Mouse (Mus musculus) forelimb bud, embryonic 11.5 days (tissue): Measurements from ENCODE around the gene Spock1.

Source experiments
- DNase-seq: peaks from one replicate; pipeline ENCODE4 v3.0.0-alpha.2; 2012; ENCODE audit warnings: low read depth, low spot score

Gene Spock1

DNA sequence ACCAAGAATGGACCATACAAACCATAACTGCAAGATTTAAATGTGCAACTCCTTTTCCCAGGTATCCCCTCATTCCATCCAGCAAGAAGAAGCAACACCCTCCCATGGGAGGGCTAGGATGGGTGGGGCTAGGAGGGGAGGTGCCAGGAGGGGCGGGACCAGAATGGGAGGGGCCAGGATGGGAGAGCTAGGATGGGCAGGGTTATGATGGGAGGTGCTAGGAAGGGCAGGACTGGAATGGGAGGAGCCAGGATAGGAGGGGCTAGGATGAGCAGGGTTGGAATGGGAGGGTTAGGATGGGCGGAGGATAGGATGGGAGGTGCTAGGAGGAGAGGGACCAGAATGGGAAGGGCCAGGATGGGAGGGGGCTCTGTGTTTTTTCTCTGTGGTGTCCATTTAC, 175.9 kb downstream of the Spock1 start:
- DNase-seq: no peak

DNA sequence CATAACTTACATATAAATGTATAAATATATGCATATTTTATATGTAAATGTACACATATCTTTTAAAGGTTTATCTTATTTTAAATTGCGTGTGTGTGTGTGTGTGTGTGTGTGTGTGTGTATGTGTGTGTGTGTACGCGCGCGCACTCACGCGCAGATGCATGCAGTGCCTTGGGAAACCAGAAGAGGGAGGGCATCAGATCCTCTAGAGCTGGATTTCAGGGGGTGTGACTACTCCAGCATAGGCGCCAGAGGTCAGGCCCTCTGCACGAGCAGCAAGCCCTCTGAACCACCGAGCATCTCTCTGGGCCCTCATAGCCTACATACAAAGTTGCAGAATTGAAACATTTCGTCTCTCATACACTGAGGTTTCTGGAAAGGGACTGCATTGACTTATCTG, 180.4 kb downstream of the Spock1 start:
- no peak for DNase-seq

DNA sequence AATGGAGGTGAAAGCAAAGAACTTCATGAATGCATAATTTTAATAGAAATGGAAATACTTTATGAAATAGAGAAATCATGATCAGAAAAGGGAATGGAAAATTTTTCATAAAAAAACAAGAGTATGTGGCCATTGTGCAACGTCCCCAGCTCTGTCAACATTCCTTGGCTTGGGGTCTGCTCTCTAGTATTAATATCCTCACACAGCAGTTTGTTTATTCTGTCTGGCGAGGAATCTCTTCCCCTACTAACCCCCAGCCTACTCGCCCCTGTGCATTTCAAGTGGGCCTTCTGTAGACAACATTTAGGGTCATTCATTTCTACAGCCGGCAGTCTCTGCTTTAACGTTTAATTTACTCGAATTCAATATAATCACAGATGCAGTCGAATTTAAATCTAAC, 181.5 kb downstream of the Spock1 start:
- DNase-seq: no peak

DNA sequence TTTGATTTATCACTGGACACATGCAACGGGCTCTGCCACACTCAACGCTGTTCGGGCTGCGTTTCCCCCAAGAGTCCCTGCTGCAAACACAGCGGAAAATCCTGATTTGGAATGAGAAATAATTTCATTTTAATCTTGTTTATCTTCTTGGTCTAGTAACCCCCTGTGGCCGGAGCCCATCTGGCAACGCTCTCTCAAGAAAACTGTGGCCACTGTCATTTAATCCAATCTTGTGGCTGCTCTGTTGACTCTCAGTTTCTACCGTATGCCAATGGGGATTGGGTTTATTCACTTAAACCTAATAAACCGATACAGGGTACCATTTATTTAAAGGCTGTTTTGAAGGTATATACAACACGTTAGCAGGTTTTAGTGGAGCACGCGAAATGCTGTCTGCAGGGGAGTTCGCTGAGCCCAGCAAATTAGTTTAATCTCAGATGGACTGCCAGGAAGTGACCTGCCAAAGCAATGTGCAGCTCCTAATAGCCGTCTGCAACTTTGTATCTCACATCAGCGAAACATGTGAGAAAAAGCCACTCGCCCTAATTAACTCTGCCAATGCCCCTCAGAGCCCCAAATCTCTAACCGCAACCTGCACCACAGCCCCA, 185.7 kb downstream of the Spock1 start:
- DNase-seq: no peak

DNA sequence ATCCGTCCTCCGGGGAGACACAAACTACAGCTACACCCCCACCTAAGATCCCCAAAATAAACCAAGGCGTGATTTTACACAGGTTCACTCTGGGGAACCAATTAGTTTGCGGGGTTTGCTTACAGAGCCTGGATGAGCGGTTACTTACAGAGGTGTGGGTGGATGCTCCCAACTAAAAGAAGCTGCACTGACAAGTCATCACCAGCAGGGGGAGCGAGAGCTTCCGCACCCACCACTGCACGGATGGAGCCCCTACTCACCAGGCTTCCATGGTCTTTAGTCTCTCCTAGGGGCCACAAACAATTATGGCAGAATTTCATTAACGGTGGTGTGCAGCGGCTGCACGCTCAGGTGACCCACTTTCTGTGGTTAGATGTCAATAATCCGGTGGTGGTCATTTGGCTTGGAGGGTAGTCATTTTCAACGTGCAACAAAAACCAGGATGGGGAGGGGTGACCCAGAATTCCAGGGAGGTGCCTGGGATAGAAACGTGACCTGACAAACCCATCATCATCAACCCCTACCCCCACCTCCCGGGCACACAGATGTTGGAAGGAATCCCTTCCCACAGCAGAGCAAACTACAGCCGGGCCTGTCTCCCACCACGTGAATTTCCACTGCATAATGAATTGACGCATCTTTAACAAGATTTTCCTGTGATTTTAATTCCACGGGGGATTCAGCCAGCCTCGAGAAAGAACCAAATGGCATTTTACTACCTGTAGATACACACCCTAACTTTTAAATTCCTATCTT, 186.4 kb downstream of the Spock1 start:
- DNase-seq: peak; percentile 43

DNA sequence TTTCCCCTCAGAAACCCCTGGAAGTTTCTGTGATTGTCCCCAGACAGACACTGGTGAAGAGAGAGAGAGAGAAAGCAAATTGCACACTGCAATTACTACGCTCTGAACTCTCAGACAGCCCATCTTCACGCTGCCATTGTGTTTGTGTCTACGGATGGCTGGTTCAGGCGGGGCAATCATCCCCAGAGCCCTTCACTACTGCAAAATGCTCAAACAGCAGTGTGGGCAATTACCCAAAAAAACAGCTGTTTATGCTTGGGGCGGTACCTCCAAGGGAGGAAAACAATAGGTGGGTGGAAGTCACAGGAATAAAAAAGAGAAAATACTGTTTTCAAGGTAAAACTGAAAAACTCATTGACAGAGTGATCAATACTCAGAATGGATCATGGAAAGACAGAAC, 190.0 kb downstream of the Spock1 start:
- DNase-seq: no peak

DNA sequence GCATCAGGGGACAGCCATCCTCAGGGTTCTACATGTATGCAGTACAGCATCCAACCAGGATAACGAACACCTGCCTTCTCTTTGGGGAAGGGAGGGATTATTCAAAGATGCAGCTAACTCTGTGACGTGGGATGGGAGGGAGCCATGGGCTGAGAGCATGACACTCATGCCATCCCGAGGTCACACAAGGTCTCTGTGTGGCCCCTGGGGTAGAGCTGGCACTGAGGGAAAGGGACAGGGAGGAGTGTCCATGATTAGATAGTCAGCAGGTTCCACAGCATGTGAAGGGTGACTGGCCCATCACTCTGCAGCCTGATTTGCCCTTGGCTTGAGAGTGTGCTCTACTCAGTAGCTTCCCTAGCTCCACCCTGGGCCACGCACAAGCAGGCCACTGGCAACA, 195.2 kb downstream of the Spock1 start:
- no peak for DNase-seq

DNA sequence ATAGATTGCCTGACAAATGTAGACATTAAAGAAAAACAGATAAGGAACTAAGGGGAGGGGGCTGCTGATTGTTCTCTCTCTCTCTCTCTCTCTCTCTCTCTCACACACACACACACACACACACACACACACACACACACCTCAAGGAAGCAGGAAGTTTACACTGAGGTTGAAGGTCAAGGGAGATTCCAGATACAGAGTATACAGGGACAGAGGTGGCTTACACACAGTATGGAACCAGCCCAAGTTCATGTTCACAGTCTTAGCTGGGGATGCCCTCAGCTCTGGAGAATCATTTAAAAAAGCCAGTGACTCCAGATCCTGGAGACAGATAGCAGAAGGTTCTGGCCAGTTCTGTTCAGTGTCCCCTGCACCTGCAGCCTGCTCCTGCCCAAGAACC, 199.7 kb downstream of the Spock1 start:
- no peak for DNase-seq

DNA sequence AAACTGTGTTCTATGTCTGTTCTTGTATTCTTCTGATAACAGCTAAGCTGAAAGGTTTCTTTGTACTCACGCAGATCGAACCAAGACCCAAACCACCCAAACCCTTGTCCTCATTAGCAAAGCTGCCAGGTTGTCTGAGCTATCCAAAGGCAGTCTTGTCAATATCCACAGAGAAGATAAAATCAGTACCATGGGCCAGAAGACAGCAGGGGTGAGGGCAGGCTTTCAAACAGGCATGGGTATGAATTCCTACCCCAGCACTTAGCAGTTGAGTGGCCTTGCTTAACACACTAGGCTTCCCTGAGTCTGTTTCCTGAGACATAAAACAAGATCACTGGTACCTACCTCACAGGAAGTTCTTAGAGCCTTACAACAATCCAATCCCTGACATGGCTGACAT, 205.2 kb downstream of the Spock1 start:
- DNase-seq: no peak

DNA sequence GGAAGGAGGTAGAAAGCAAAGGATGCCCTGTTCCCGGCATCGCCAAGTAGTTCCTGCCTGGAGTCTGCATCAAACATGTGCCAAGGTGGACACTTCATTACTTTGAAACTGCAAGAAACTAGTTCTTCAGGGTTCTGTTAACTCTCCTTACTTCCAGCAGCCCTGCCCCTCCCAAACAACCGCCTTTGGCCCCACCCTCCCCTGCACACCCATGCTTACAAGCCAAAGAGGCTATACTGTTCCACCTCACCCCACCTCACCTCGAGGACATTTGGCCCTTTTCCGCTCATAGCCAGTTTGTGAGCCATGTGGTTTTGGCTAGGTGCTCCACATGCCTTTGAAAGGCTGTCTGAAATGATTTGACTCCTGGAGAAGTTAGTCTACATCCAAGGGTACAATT, 211.4 kb downstream of the Spock1 start:
- DNase-seq: no peak

DNA sequence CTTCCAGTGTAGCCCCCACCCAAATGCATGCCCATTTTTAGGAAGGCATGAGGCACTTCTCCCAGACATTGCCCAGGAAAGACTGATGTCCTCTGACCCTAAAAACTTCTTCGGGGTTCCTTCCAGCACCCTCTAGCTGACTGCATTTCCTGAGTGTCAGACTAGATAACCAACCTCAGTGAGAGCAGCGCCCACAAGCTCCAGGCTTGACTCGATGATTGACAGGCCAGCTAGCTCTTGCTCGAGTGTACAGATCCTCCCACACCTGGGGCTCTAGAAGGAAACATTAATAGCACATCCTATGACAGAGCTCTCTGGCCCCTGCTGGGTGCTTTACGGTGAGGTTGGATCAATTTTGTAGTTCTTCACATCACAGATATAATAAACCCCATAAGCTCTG, 219.2 kb downstream of the Spock1 start:
- no peak for DNase-seq

DNA sequence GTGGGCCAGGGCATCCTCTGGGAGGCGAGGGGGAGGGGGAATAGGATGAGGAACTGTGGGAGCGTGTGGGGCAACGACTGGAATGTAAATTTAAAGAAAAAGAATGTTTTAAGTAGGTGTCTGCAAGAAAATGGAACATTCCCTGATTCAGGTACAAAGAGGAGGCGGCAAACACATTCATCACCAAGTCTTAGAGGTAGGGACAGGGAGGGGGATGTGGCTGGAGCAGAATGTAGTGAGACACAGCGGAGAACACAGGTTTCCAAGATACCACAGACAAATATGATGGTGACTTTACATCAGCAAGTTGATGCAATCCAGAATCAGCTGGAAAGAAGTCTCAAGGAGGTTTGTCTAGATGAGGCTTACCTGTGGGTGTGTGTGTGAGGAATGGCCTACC, 221.7 kb downstream of the Spock1 start:
- DNase-seq: no peak

DNA sequence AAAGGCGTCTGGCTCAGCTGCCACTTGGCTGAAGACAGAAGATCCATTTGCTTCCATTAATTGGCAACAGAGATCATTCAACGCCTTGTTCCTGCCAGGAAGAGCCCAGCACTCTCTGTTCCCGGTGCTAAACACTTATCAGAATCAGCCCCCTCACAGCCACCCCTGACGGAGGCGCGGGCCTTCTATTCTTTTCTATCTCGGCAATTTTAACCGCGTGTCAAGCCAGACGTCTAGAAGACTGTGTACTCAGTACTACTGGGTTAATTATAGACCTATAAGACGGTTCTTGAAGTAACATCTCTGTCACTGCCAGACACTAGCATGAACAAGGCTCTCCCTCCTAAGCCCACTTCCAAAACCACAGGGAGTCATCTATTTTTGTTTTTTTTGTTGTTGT, 222.9 kb downstream of the Spock1 start:
- no peak for DNase-seq

DNA sequence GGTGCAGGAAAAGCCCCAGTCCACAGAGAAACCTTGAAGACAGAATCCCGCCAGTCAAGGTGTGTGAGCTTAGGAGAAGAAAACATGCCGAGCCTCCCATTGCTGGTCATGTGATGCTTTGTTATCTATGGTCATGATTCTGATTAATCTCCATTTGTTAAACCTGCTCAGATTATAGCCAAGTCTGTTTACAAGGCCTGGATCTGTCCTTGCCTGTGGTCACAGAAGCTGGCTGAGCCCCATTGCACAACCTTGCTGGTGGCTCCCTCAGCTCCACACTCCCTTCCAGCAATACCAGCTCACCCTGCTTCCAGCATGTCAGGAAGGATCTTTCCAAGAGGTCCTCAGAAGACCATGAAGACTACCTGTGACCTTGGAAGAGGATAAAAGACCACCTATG, 228.5 kb downstream of the Spock1 start:
- DNase-seq: no peak

DNA sequence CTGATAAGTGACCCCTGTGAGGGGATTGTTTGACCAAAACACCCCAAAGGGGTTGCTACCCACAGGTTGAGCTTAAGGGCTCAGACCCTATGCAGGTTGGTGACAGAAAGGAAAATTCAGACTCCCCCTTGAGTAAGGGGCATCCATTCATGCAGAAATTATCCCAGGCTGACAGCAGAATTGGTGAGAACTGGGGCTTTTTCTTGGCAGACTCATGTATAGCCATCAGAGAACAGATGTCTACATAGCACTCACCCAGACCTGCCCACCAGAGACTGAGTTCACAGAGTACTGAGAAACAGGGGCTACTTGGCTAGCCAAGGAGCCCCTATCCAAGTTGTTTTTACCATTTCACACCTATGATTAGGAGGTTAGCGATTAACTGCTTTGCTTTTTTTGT, 231.3 kb downstream of the Spock1 start:
- DNase-seq: no peak

DNA sequence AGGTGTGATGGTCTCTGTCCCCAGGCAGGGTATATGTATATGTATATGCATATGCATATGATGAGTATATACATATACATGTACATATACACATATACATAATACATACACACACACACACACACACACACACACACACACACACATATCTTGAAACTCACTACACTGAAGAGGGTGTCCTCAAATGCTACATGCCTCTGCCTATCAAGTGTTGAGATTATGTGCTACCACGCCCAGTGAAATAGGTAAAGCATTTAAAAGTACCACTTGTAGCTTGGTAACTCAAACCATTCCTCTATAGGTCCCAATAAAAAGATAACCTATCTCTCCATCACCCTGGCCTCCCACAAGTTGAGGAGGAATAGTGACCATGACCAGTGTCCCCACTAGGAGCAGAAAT, 234.7 kb downstream of the Spock1 start:
- DNase-seq: no peak

DNA sequence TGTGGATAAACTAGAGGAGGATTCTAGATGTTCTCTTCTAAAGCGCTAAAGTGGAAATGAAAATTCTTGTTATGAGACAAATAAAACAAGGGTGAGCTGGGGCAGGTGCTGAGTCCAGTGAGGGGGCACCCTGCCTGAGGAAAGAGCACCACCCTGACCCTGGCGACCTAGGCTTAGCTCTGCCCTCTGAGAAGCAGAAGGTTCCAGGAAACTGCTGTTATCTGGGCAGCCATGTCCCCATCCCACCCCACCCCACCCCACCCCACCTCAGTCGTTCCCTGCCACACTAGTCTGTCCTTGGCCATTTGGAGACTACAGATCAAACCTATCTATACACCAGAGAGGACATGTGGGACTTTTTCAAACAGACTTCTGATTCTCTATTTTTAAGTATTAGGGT, 235.4 kb downstream of the Spock1 start:
- no peak for DNase-seq

DNA sequence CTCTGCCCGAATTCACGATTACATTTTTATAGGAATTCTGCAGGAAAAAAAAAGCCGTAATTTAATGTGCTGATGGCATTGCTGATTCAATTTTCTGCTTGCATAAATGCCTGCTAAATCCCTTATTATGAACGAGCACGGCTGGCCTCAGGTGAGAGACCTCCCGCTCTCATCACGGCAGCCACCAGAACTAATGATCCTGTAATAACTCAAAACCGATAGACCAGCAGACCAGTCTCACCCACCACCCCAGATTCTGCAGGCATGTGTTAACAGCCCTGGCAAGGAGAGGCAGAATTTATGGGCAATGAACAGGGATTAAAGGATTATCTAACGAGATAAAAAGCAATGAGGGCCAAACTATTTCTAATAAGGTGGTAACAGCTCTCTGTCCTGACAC, 236.2 kb downstream of the Spock1 start:
- DNase-seq: no peak

DNA sequence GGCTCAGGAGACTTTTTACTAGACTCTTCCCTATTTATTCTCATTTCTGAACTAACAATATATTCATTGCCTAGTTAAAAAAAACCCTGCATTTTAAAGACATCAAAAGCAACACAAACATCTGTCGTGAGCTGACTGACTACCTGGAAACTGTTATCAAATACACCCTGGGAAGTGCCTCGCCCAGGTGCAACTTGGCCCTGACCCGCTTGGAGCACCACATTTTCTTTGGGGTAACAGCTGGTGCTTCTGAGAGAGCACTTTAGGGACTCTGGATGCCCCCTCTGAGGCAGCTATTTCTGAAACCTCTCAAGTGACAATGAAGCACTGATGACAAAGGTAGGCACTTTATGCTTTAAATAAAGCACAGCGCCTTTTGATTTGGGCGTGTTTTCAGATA, 236.8 kb downstream of the Spock1 start:
- DNase-seq: no peak

DNA sequence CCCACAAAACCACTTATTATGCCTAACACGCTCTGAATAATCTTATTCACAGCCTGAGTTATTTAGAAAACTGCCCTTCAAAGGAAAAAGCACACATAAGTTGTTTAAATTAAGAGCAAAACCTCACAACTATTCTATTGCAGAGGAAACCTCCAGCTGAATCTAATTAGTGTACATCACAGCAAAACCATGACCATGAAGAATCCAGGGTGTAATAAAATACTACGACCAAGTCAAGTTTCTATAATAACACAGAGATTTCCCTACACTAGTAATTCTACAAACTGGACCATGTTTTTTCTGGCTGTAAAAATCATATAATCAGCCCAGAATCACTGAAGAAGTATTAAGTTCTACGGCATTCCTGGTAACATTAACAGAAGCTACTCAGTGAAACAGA, 240.5 kb downstream of the Spock1 start:
- no peak for DNase-seq

DNA sequence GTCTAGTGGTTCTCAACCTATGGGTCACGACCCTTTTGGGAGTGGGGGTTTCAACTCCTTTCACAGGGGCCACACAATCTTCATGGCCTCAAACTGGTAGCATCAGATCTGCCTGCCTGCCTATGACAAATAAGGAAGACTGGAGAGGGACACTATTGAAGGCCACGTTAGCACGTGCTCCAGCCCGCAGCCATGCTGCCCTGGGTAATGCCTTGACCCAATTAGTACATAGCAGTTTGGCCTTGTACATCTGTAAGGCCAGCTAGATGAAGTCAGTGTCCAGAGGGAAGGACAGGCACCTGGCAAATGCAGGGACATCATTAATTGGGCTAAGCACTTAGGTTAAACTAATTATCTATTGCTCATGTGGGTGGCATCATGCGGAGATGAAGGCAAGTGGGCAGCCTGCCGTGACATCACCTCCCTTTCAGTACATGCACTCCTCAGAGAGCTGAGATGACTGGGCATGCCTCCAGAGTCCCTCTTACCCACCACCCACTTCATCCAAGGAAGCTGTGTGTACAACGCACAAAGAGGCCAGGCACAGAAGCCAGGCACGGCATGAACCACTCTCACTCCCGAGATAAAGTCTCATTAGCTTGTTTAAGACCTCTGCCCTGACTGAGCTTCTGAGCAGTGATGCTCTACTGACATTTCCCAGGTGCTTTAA, 241.8 kb downstream of the Spock1 start:
- no peak for DNase-seq

DNA sequence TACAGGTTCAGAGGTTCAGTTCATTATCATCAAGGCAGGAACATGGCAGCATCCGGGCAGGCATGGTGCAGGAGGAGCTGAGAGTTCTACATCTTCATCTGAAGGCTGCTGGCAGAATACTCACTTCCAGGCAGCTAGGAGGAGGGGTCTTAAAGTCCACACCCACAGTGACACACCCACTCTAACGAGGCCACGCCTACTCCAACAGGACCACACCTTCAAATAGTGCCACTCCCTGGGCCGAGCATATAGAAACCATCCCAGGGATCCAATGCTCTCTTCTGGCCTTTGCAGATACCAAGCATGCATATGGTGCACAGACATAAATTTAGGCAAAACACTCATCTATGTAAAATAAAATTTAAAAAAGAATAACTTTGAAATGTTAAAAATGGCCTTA, 245.6 kb downstream of the Spock1 start:
- no peak for DNase-seq

DNA sequence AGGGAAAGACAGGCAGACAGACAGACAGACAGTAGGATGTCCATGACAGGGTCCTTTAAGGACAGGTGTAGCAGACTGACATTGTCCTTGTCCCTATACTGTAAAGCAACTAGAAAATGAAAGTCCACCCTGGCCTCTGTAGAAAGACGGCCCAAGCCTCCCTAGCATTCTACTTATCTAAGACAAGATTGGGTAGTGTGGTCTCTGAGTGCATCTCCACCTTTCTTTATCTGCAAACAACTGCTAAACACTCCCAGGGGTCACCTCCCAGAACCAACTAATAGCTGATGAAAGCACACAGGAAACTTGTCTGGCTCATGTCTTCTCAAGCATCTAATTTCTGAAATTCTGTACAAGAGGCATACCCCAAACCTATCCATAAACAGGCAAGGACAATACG, 247.6 kb downstream of the Spock1 start:
- DNase-seq: no peak
